Mouse (Mus musculus) kidney, postnatal 36 days (tissue): ENCODE results near the gene Pcnp.
"Not testable (repeated sequence)": the region's sequence is repeated elsewhere in the genome, so short reads cannot be mapped to it uniquely, and the experiment has no call there.

Experiments
- DNase-seq, 2 experiments: peaks; one replicate each; pipeline ENCODE4 v3.0.0; 2021 to 2022; ENCODE audit warnings: mixed read lengths in 2 of 2

The Pcnp gene

GRCm38 (mm10) chr16:55964126-55964949 lies 65.2 kb downstream of the Pcnp start:
- peak; percentile 53 to 69 for DNase-seq

- DNase-seq = not testable (repeated sequence)
Observed at GRCm38 (mm10) chr16:55963068-55963467, 66.5 kb downstream of the Pcnp start.
